Mouse (Mus musculus) lung, adult 2 months (tissue): ENCODE data around the gene Megf6. TPM values are rescaled to one million over a fixed set of nuclear protein-coding genes. Genes with fewer than 3 reads are reported as not detected.

Experiments used
- DNase-seq: peaks from one replicate; pipeline ENCODE4 v3.0.0; 2022
- H3K4me1 ChIP-seq: fragments of 200-500 bp; 2 replicates; pipeline ENCODE4 v1.6.1; 2011; ENCODE audit warnings: low read length; ENCODE audit not compliant: control insufficient read depth, insufficient read depth
- H3K4me3 ChIP-seq: fragments of 200-500 bp; replicated peaks from 2 replicates; pipeline ENCODE3; 2011; ENCODE audit warnings: low read depth, mild to moderate bottlenecking, control low read depth, low read length; ENCODE audit errors: extremely low read depth
- CTCF ChIP-seq: fragments of 200-500 bp; IDR thresholded peaks from 2 replicates; pipeline ENCODE4 v1.5.1; 2011; ENCODE audit warnings: mild to moderate bottlenecking, low read length, control low read depth; ENCODE audit not compliant: insufficient read depth
- POLR2A ChIP-seq: fragments of 200-500 bp; IDR thresholded peaks from 2 replicates; pipeline ENCODE4 v1.6.1; 2011; ENCODE audit warnings: low read depth, mild to moderate bottlenecking, control low read depth, low read length, borderline replicate concordance; ENCODE audit errors: extremely low read depth
- WGBS: fragments of 180-500 bp; shearing (Covaris S2); methylation state at CpG from one replicate; pipeline ENCODE4 v1.1.7; 2018; 5-methylcytosine and 5-hydroxymethylcytosine counted together
- polyA plus RNA-seq: library from polyadenylated mRNA; depleted of rRNA; stranded (reverse); fragments of >200 nt; gene quantifications from 2 replicates; pipeline ENCODE4 v1.2.3, GENCODE M21; 2012

Megf6 gene
- polyA plus RNA-seq, 1 experiment = 68.6 TPM

DNA sequence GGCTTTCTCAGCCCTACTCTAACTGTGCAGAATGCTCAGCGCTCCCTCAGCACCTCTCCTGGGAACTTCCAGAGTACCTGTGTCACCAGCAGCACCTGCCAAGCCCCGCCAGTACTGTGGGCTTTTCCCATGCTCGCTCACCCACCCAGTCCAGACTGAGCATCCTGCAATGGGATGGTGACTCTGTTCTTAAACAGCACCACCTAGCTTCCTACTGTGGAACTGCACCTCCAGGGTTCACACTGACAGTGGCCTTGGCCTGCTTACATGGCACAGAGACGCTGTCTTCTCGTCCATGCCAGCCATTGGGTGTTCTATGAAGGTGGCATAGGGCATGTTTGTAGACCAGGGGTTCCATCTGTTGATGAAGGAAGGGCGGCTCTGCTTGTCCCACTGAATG lies 11.5 kb upstream of the Megf6 start:
- H3K4me3 ChIP-seq = peak overlapping the region; percentile 9
- 21% methylated on average over 6 of the region's 6 CpGs for WGBS
- TF ChIP-seq POLR2A (no peak; the same call in 1 of the 2 replicates), CTCF (peak; percentile 99)
- H3K4me1 ChIP-seq = peaks cover 14% of the 10 kb centered on the region
- DNase-seq = peak; percentile 80

GRCm38 (mm10) chr4:154159961-154160537 lies 10.5 kb upstream of the Megf6 start:
- DNase-seq = no peak
- 1% methylated on average over 47 of the region's 47 CpGs for WGBS
- Histone ChIP-seq H3K4me3 (peak overlapping the region; percentile 89), H3K4me1 (peaks cover 14% of the 10 kb centered on the region)
- TF ChIP-seq POLR2A = no peak
- TF ChIP-seq CTCF = no peak

DNA sequence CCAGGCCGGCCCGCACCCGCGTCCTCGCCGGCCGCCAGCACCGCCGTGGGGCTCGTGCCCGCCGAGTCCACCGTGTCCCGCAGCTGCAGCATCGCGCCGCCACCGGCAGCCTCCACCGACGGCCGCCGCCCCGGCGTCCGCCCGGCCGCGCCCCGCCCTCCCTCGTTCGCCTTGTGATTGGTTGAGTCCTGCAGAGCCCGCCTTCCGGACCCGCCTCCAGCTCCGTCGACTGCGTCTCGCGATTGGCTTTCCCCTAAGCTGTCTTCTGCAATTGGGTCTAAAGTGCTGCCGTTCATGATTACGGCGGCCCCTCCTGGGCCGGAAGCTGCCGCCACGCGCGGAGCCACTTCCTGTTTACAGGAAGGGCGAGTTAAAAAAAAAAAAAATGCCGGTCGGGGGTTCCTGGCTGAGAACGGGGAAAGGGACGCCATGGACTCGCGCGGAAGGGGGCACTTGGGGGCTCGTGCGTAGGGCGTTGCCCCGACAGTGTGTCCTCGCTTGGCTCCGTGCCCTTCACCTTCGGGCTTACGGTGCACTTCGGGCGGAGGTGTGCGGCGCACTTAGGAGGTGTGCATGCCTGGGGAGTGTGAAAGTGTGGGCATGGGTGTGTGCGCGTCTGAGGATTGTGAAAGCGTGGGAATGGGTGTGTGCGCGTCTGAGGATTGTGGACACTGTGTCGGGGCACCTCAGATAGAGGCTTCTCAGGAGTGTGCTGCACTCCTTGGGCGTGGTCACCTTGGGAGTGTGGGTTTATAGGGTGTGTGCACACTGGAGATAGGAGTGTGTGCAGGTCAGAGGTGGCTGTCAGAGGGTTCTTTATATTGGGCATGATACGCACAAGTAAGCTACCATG lies 9.8 kb upstream of the Megf6 start, which contains the start of gene Tprgl:
Tprgl (minus strand) TSS at position 129 of the 853 bp plus-strand sequence.
- peaks cover 14% of the 10 kb centered on the region for H3K4me1 ChIP-seq
- DNase-seq = peak; percentile 97
- no peak for TF ChIP-seq CTCF
- TF ChIP-seq POLR2A = peak; percentile 53; the same call in 1 of the 2 replicates
- H3K4me3 ChIP-seq = peak within 1 kb of the TSS; percentile 98
- whole genome bisulfite sequencing = 1% methylated on average over 75 of the region's 75 CpGs

DNA sequence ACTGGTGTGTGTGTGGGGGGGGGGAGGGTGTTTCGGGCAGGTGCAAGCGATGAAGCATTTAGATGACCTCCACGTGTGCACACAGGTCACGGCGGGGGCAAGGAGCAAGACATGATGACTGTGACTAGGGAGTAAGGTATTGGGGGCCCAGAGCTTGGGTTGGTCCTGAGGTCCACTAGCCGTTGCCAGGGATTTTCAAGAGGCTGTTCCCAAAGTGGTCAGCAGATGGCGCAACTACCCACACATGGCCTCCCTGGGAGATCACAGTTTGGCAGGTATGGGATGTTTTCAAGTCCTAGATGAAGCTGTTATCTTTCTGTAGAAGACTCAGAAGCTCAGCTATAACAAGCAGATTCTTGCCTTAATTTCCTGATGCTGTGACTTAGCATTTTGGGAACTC lies 7.2 kb upstream of the Megf6 start:
- WGBS = 11% methylated on average over 7 of the region's 7 CpGs
- peaks cover 14% of the 10 kb centered on the region for H3K4me1 ChIP-seq
- H3K4me3 ChIP-seq = no peak overlapping the region
- peak; percentile 77 for DNase-seq
- TF ChIP-seq POLR2A (no peak), CTCF (peak; percentile 89)

- peak; percentile 77 for DNase-seq
Measured at GRCm38 (mm10) chr4:154167053-154167452, 3.5 kb upstream of the Megf6 start.

GRCm38 (mm10) chr4:154170021-154170420 lies 509 bp upstream of the Megf6 start:
- WGBS = 4% methylated on average over 15 of the region's 15 CpGs
- Histone ChIP-seq H3K4me3 (peak overlapping the region; percentile 71), H3K4me1 (peaks cover 3% of the 10 kb centered on the region; the same call in 1 of the 2 replicates)
- TF ChIP-seq CTCF (no peak), POLR2A (no peak)
- DNase-seq = no peak

More at GRCm38 (mm10) chr4:154167053-154167452, 3.5 kb upstream of the Megf6 start:
- 22% methylated on average over 5 of the region's 5 CpGs for WGBS
- H3K4me3 ChIP-seq = no peak overlapping the region
- TF ChIP-seq CTCF = peak; percentile 93
- no peak for TF ChIP-seq POLR2A
- H3K4me1 ChIP-seq = no peaks in the 10 kb centered on the region; the same call in none of the 2 replicates

DNA sequence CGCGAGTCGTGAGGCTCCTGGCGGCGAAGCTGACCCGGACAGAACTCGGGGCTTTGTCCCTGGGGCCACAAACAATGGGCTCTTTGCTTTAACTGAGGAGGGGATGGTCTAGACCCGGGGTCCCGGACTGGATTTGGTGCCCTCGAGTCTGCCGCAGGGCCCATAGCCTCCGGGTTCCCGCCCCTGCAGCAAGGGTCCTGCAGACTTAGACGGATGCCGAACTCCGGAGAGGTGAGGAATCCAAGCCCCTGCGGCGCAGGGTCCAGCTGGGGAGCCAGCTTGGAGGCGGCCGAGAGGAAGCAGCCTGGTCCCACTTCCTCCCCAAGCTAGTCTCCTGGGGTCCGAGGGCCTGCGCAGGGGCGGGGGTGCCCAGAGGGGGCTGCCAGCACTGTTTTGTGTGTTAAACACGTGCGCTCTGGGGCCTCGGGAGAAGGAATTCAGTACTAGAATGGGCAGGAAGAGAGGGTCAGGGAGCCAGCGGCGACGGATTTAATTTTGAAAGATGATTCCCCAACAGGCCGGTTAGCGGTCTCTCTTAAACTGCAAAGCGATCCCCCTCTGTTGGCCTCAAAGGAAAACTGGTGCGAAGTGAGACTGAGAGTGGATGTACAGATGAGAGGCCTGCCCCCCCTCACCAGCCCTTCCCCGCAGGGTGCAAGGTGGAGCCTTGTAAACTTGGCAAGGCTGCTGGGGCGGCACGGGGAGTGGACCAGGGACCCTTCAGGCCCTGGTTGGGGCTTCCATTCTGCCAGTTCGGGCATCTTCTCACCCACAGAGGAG lies 811 bp downstream of the Megf6 start:
- 1% methylated on average over 37 of the region's 37 CpGs for WGBS
- peaks cover 3% of the 10 kb centered on the region; the same call in 1 of the 2 replicates for H3K4me1 ChIP-seq
- no peak for DNase-seq
- peak overlapping the region; percentile 70 for H3K4me3 ChIP-seq
- TF ChIP-seq POLR2A (no peak; the same call in 1 of the 2 replicates), CTCF (no peak)

GRCm38 (mm10) chr4:154171931-154172604 lies 1.5 kb downstream of the Megf6 start:
- Histone ChIP-seq H3K4me3 (peak overlapping the region; percentile 70), H3K4me1 (peaks cover 3% of the 10 kb centered on the region; the same call in 1 of the 2 replicates)
- TF ChIP-seq POLR2A (no peak), CTCF (no peak)
- DNase-seq = no peak
- WGBS = 26% methylated on average over 13 of the region's 13 CpGs
